Mouse (Mus musculus): ENCODE measurements around the gene Uba6. TPM values are rescaled to one million over a fixed set of nuclear protein-coding genes. Genes with fewer than 3 reads are reported as not detected.

Uba6 gene
- total RNA-seq (2021) = 10 to 100 TPM; 16.4 to 16.7 TPM

- DNase-seq (ENCODE audit: extremely low spot score in 1 of 2, low spot score in 2 of 2) = peak; percentile 97 to 99
- intact Hi-C loops (cut with DNase I) = no loop called here
Measured at GRCm38 (mm10) chr5:86172449-86173161, at the start of gene Uba6. Gene Uba6 (minus strand): TSS chr5:86172803.

GRCm38 (mm10) chr5:86197801-86198200, 25.2 kb upstream of the Uba6 start, which contains the start of gene Gnrhr:
Gene Gnrhr (minus strand): TSS chr5:86197901.
- DNase-seq (ENCODE audit: extremely low spot score in 1 of 2, low spot score in 2 of 2) = no peak
- intact Hi-C loops (cut with DNase I) = loop anchor here (10.0 kb wide), 2 partner anchors 287 to 607 kb away; partner anchors contain the start of gene Ythdc1

- peak in 1 of 2 experiments; percentile 53 for DNase-seq (ENCODE audit: extremely low spot score in 1 of 2, low spot score in 2 of 2)
- intact Hi-C loops (cut with DNase I) = loop anchor here (5.0 to 10.0 kb wide), 4 partner anchors 221 to 613 kb away; partner anchors contain the start of gene Ythdc1
Measured at GRCm38 (mm10) chr5:86191356-86191755, 18.8 kb upstream of the Uba6 start.

GRCm38 (mm10) chr5:86190770-86191169, 18.2 kb upstream of the Uba6 start:
- intact Hi-C loops (cut with DNase I) = loop anchor here (5.0 to 10.0 kb wide), 4 partner anchors 222 to 614 kb away; partner anchors contain the start of gene Ythdc1
- no peak for DNase-seq (ENCODE audit: extremely low spot score in 1 of 2, low spot score in 2 of 2)

- intact Hi-C loops (cut with DNase I) = loop anchor here (5.0 to 10.0 kb wide), 4 partner anchors 222 to 615 kb away; partner anchors contain the start of gene Ythdc1
- no peak for DNase-seq (ENCODE audit: extremely low spot score in 1 of 2, low spot score in 2 of 2)
Measured at GRCm38 (mm10) chr5:86190290-86190689, 17.7 kb upstream of the Uba6 start.

GRCm38 (mm10) chr5:86187441-86187840, 14.8 kb upstream of the Uba6 start:
- intact Hi-C loops (cut with DNase I) = no loop called here
- DNase-seq (ENCODE audit: extremely low spot score in 1 of 2, low spot score in 2 of 2) = no peak

- intact Hi-C loops (cut with DNase I) = no loop called here
Measured at GRCm38 (mm10) chr5:86173778-86174177, 1.2 kb upstream of the Uba6 start.

GRCm38 (mm10) chr5:86172088-86172448, 535 bp downstream of the Uba6 start:
- peak in 1 of 2 experiments; percentile 33 for DNase-seq (ENCODE audit: extremely low spot score in 1 of 2, low spot score in 2 of 2)

More at GRCm38 (mm10) chr5:86173778-86174177, 1.2 kb upstream of the Uba6 start:
- DNase-seq (ENCODE audit: extremely low spot score in 1 of 2, low spot score in 2 of 2) = no peak

GRCm38 (mm10) chr5:86129828-86130227, 42.8 kb downstream of the Uba6 start:
- intact Hi-C loops (cut with DNase I) = no loop called here
- DNase-seq (ENCODE audit: extremely low spot score in 1 of 2, low spot score in 2 of 2) = no peak

More at GRCm38 (mm10) chr5:86172088-86172448, 535 bp downstream of the Uba6 start:
- intact Hi-C loops (cut with DNase I) = no loop called here

- DNase-seq (ENCODE audit: extremely low spot score in 1 of 2, low spot score in 2 of 2) = no peak
- intact Hi-C loops (cut with DNase I) = no loop called here
Measured at GRCm38 (mm10) chr5:86128749-86129148, 43.9 kb downstream of the Uba6 start.

GRCm38 (mm10) chr5:86118457-86119094, 54.0 kb downstream of the Uba6 start:
- intact Hi-C loops (cut with DNase I) = no loop called here
- DNase-seq (ENCODE audit: extremely low spot score in 1 of 2, low spot score in 2 of 2) = no peak

GRCm38 (mm10) chr5:86113997-86114396, 58.6 kb downstream of the Uba6 start:
- no peak for DNase-seq (ENCODE audit: extremely low spot score in 1 of 2, low spot score in 2 of 2)
- intact Hi-C loops (cut with DNase I) = no loop called here

GRCm38 (mm10) chr5:86113037-86113436, 59.6 kb downstream of the Uba6 start:
- no peak for DNase-seq (ENCODE audit: extremely low spot score in 1 of 2, low spot score in 2 of 2)
- intact Hi-C loops (cut with DNase I) = no loop called here

GRCm38 (mm10) chr5:86111074-86111473, 61.5 kb downstream of the Uba6 start:
- intact Hi-C loops (cut with DNase I) = no loop called here
- DNase-seq (ENCODE audit: extremely low spot score in 1 of 2, low spot score in 2 of 2) = no peak

GRCm38 (mm10) chr5:86106610-86107009, 66.0 kb downstream of the Uba6 start:
- intact Hi-C loops (cut with DNase I) = no loop called here
- DNase-seq (ENCODE audit: extremely low spot score in 1 of 2, low spot score in 2 of 2) = no peak

GRCm38 (mm10) chr5:86102176-86102575, 70.4 kb downstream of the Uba6 start:
- DNase-seq (ENCODE audit: extremely low spot score in 1 of 2, low spot score in 2 of 2) = no peak
- intact Hi-C loops (cut with DNase I) = no loop called here

GRCm38 (mm10) chr5:86100621-86101020, 72.0 kb downstream of the Uba6 start:
- no peak for DNase-seq (ENCODE audit: extremely low spot score in 1 of 2, low spot score in 2 of 2)
- intact Hi-C loops (cut with DNase I) = no loop called here

GRCm38 (mm10) chr5:86098988-86099387, 73.6 kb downstream of the Uba6 start:
- intact Hi-C loops (cut with DNase I) = no loop called here
- DNase-seq (ENCODE audit: extremely low spot score in 1 of 2, low spot score in 2 of 2) = no peak

GRCm38 (mm10) chr5:86094754-86095153, 77.8 kb downstream of the Uba6 start:
- intact Hi-C loops (cut with DNase I) = no loop called here
- DNase-seq (ENCODE audit: extremely low spot score in 1 of 2, low spot score in 2 of 2) = no peak

- intact Hi-C loops (cut with DNase I) = no loop called here
- DNase-seq (ENCODE audit: extremely low spot score in 1 of 2, low spot score in 2 of 2) = no peak
Measured at GRCm38 (mm10) chr5:86086751-86087150, 85.9 kb downstream of the Uba6 start.

All from left cerebral cortex, postnatal 10 days (tissue).